Mouse (Mus musculus) liver, adult (tissue): ENCODE data around the gene Slc12a1.

Source experiments
- GATA4 ChIP-seq: IDR thresholded peaks from 2 replicates; pipeline ENCODE4 v1.6.1; 2014; ENCODE audit warnings: mild to moderate bottlenecking, low read length; ENCODE audit not compliant: insufficient replicate concordance

Slc12a1 gene

DNA sequence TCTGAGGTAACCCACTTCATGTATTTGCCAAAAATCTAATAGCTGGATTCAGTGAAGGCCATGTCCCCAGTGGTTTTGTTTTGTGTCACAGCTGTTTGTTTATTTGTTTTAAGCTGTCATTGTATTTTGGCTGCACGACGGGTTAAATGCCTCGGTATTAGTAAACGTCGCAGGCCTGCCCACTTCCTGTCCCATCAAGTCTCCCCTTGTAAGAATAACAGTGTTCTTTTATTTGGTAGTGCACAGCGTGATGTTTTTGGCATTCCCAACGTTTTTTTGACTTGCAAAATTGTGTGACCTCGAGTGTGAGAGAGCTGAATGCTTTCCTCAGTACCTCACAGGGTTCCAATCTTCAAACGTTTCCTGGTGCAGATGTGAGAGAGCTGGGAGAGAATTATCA lies 111.4 kb downstream of the Slc12a1 start:
- no peak for TF ChIP-seq GATA4

GRCm38 (mm10) chr2:125268876-125269275 lies 116.6 kb downstream of the Slc12a1 start:
- no peak for TF ChIP-seq GATA4

GRCm38 (mm10) chr2:125275617-125276016 lies 123.3 kb downstream of the Slc12a1 start:
- no peak for TF ChIP-seq GATA4

DNA sequence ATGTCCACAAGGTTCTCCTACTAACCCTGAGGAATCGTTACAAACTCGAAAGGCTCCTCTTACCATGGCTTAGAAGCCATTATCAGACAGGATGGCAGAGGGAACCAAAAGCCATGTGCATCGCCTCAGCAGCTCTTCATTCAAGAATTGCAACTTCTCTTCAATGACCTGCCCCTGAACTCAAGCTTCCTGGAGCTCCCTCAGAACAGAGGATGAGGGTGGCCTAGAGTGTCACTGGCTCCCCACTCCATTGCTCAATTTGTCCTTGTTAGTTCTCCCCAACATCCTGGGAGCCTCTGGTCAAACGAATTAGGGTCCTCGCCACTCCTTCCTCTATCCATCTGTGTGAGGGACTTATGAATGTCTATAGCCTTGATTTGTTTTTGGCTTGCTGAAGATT lies 124.4 kb downstream of the Slc12a1 start:
- no peak for TF ChIP-seq GATA4

- no peak for TF ChIP-seq GATA4
Observed at GRCm38 (mm10) chr2:125278474-125278873, 126.2 kb downstream of the Slc12a1 start.
